In genomic region chr3:121260041-121260440, GRCm38 (mm10) we compare ENCODE assay signal across 23 mouse cellular contexts. TPM values are rescaled to one million over a fixed set of nuclear protein-coding genes. Genes with fewer than 3 reads are reported as not detected.
DNase-seq lines count a peak whose midpoint lies in the region; ATAC-seq and TF ChIP-seq lines count a peak whose summit lies in the region.
"Had no signal": no experiment of that assay in that cellular context is flagged by ENCODE, and none has a peak within 500 bp of the region (broad histone marks: within the 10 kb centered on the region; RNA-seq: fewer than 3 reads in every experiment).

No protein-coding gene starts in this region.

- H3K27me3 ChIP-seq in G1E (ENCODE audit: insufficient read depth, low read length): no peaks in the 10 kb centered on the region
- H3K27me3 ChIP-seq in liver, embryonic 14.5 days (ENCODE audit: control insufficient read depth, insufficient read depth, low read length): no peaks in the 10 kb centered on the region
- H3K27me3 ChIP-seq in midbrain, postnatal 0 days (ENCODE audit: insufficient read depth, low read length): peaks cover 4% of the 10 kb centered on the region; the same call in 1 of the 2 replicates

- peak overlapping the region; percentile 93 for H3K4me3 ChIP-seq in G1E (ENCODE audit: low read depth, low read length)
- peak overlapping the region; percentile 22 to 77; a peak in 3 of 4 replicates for H3K4me3 ChIP-seq in liver, embryonic 14.5 days (ENCODE audit: insufficient read depth in 1 of 2, low read depth in 2 of 2, low read length in 2 of 2)
- no peak overlapping the region for H3K4me3 ChIP-seq in midbrain, postnatal 0 days (ENCODE audit: low read depth, low read length)
- H3K4me3 ChIP-seq: forebrain, embryonic 13.5 days; heart, embryonic 10.5 days; hindbrain, embryonic 13.5 days; limb, embryonic 12.5 days; stomach, embryonic 15.5 days had no signal

- no peak for TF ChIP-seq EP300 in liver, embryonic 14.5 days (IDR thresholded peaks at IDR 0.05; ENCODE audit: low read depth)

- H3K9me3 ChIP-seq in G1E (replicated peaks): no peaks in the 10 kb centered on the region
- no peaks in the 10 kb centered on the region for H3K9me3 ChIP-seq in liver, embryonic 14.5 days (ENCODE audit: control insufficient read depth, low read length)
- no peaks in the 10 kb centered on the region for H3K9me3 ChIP-seq in midbrain, postnatal 0 days (ENCODE audit: low read length)
- H3K9me3 ChIP-seq: forebrain, embryonic 13.5 days; heart, embryonic 10.5 days; hindbrain, embryonic 13.5 days; limb, embryonic 12.5 days; stomach, embryonic 15.5 days had no signal

- peak overlapping the region; percentile 84 for H3K27ac ChIP-seq in liver, embryonic 14.5 days
- no peak overlapping the region for H3K27ac ChIP-seq in midbrain, postnatal 0 days (ENCODE audit: low read depth, low read length)
- H3K27ac ChIP-seq: forebrain, embryonic 13.5 days; heart, embryonic 10.5 days; hindbrain, embryonic 13.5 days; limb, embryonic 12.5 days; stomach, embryonic 15.5 days had no signal

- peak overlapping the region; percentile 94 for H3K4me2 ChIP-seq in liver, embryonic 14.5 days (ENCODE audit: low read depth)
- H3K4me2 ChIP-seq in midbrain, postnatal 0 days (ENCODE audit: low read depth, low read length, poor library complexity, severe bottlenecking): no peak overlapping the region
- H3K4me2 ChIP-seq: forebrain, embryonic 13.5 days; hindbrain, embryonic 13.5 days; limb, embryonic 12.5 days; stomach, embryonic 15.5 days had no signal

- DNase-seq in cerebellum, adult 11-12 months: peak; percentile 52
- DNase-seq in heart, adult 11 months: peak; percentile 57
- no peak for DNase-seq in heart, postnatal 25 days (ENCODE audit: low spot score)
- DNase-seq in G1E (ENCODE audit: low spot score): no peak
- no peak for DNase-seq in liver, embryonic 14.5 days (ENCODE audit: low read depth in 3 of 3, low spot score in 3 of 3)
- no peak for DNase-seq in kidney, postnatal 10 days
- DNase-seq in midbrain, postnatal 0 days (ENCODE audit: low spot score): no peak
- DNase-seq: adrenal gland, postnatal 10 days; gastrocnemius, postnatal 10 days; heart, postnatal 4 days; kidney, adult 11 months; kidney, postnatal 25 days; lung, adult 2 months; lung, postnatal 14 days; midbrain, embryonic 14.5 days; right cerebral cortex, postnatal 25 days had no signal

- intact Hi-C loops in heart, postnatal 25 days (cut with DNase I): no loop called here

- no peak for ATAC-seq in cerebellum, adult (ENCODE audit: insufficient number of reproducible peaks, low FRiP score, low TSS enrichment)
- no peak for ATAC-seq in G1E (ENCODE audit: extremely low read depth, insufficient number of reproducible peaks, low FRiP score, poor library complexity, severe bottlenecking)
- no peak for ATAC-seq in liver, embryonic 14.5 days (ENCODE audit: insufficient read depth)
- ATAC-seq in midbrain, postnatal 0 days (ENCODE audit: low FRiP score): no peak
- ATAC-seq: forebrain, embryonic 13.5 days; Patski had no signal

- peaks cover 41% of the 10 kb centered on the region for H3K36me3 ChIP-seq in G1E (replicated peaks)
- H3K36me3 ChIP-seq in liver, embryonic 14.5 days (replicated peaks; ENCODE audit: control insufficient read depth, insufficient read depth, low read depth): peaks cover 6% of the 10 kb centered on the region; the same call in 1 of the 2 replicates
- no peaks in the 10 kb centered on the region for H3K36me3 ChIP-seq in midbrain, postnatal 0 days (ENCODE audit: insufficient read depth, low read length)
- H3K36me3 ChIP-seq: heart, embryonic 10.5 days; hindbrain, embryonic 13.5 days; limb, embryonic 12.5 days; stomach, embryonic 15.5 days had no signal

- TF ChIP-seq CTCF in G1E (IDR thresholded peaks at IDR 0.05; ENCODE audit: low read depth, low read length): no peak
- TF ChIP-seq CTCF in liver, embryonic 14.5 days (IDR thresholded peaks at IDR 0.05; ENCODE audit: low read depth): no peak
- TF ChIP-seq CTCF in midbrain, postnatal 0 days (IDR thresholded peaks at IDR 0.05): no peak

- H3K9ac ChIP-seq in liver, embryonic 14.5 days (replicated peaks): peak overlapping the region; percentile 83
- no peak overlapping the region for H3K9ac ChIP-seq in midbrain, postnatal 0 days (replicated peaks; ENCODE audit: low read length, poor library complexity, severe bottlenecking)
- H3K9ac ChIP-seq: forebrain, embryonic 13.5 days; hindbrain, embryonic 13.5 days; limb, embryonic 12.5 days; stomach, embryonic 15.5 days had no signal

- peaks cover 82% of the 10 kb centered on the region for H3K4me1 ChIP-seq in G1E (ENCODE audit: insufficient read depth, low read depth, low read length)
- peaks cover 36 to 42% of the 10 kb centered on the region in 2 experiments for H3K4me1 ChIP-seq in liver, embryonic 14.5 days (replicated peaks; ENCODE audit: control insufficient read depth in 2 of 2, insufficient read depth in 2 of 2, low read length in 1 of 2)
- no peaks in the 10 kb centered on the region for H3K4me1 ChIP-seq in midbrain, postnatal 0 days (ENCODE audit: insufficient read depth, low read length)
- H3K4me1 ChIP-seq: limb, embryonic 12.5 days had no signal

- 77% methylated on average over 7 of the region's 7 CpGs for WGBS in liver, embryonic 14.5 days (ENCODE audit: insufficient replicate concordance)
- WGBS in midbrain, postnatal 0 days: 80% methylated on average over 7 of the region's 7 CpGs

RNA-seq across cellular contexts. Expression of gene Tmem56, which starts 22.9 kb away (rescaled TPM):
- 1 to 10 TPM in 1 of 2 experiments, under 1 TPM in 1; 0.57 to 1.4 TPM for total RNA-seq in heart, postnatal 25 days (2021)
- 88.9 and 91.0 TPM in 2 replicates for total RNA-seq in G1E (2014; fragmentation: Nextera tagmentation)
- 33.6 and 34.1 TPM in 2 replicates for total RNA-seq in G1E (2017)
- 6.7 TPM in 2 replicates for polyA plus RNA-seq in G1E (2012)
- 11.8 and 13.5 TPM in 2 replicates for polyA plus RNA-seq in liver, embryonic 14.5 days (2012; rRNA removed)
- 25.3 and 25.9 TPM in 2 replicates for polyA plus RNA-seq in liver, embryonic 14.5 days (2014; fragmentation: Nextera tagmentation; extraction: Ambion mirVana)
- total RNA-seq in midbrain, postnatal 0 days (2014; rRNA removed): 12.2 and 15.0 TPM in 2 replicates
- 2.9 and 3.3 TPM in 2 replicates for polyA plus RNA-seq in midbrain, postnatal 0 days (2015; fragmentation: Nextera tagmentation; extraction: Ambion mirVana)

RNA-seq across cellular contexts. Expression of gene Alg14, which starts 31.5 kb away (rescaled TPM):
- total RNA-seq in heart, postnatal 25 days (2021): 10 to 100 TPM in 1 of 2 experiments, 1 to 10 TPM in 1; 9.9 to 15.9 TPM
- 29.9 and 44.2 TPM in 2 replicates for total RNA-seq in G1E (2014; fragmentation: Nextera tagmentation)
- 9.2 and 9.4 TPM in 2 replicates for total RNA-seq in G1E (2017)
- polyA plus RNA-seq in G1E (2012): 3.5 and 6.2 TPM in 2 replicates
- 6.5 and 10.4 TPM in 2 replicates for polyA plus RNA-seq in liver, embryonic 14.5 days (2012; rRNA removed)
- 16.2 and 18.8 TPM in 2 replicates for polyA plus RNA-seq in liver, embryonic 14.5 days (2014; fragmentation: Nextera tagmentation; extraction: Ambion mirVana)
- 18.5 and 18.8 TPM in 2 replicates for total RNA-seq in midbrain, postnatal 0 days (2014; rRNA removed)
- 26.0 and 31.1 TPM in 2 replicates for polyA plus RNA-seq in midbrain, postnatal 0 days (2015; fragmentation: Nextera tagmentation; extraction: Ambion mirVana)

Comparison
In these comparisons a context has a peak if more than half of its experiments do, and no peak if none do; other contexts are left out.
1. DNase-seq: peak in cerebellum, adult 11-12 months (single experiment) and heart, adult 11 months (single experiment); none in heart, postnatal 25 days (single experiment), G1E (single experiment), liver, embryonic 14.5 days (0 of 3), kidney, postnatal 10 days (single experiment) and midbrain, postnatal 0 days (single experiment).